Mouse (Mus musculus): ENCODE measurements at regions not wholly inside any gene's neighbourhood (a gene's known extent, or its start where the extent isn't known, plus 50 kb on each side); places are given as distances from the start of the nearest gene placed in this dataset.

DNA sequence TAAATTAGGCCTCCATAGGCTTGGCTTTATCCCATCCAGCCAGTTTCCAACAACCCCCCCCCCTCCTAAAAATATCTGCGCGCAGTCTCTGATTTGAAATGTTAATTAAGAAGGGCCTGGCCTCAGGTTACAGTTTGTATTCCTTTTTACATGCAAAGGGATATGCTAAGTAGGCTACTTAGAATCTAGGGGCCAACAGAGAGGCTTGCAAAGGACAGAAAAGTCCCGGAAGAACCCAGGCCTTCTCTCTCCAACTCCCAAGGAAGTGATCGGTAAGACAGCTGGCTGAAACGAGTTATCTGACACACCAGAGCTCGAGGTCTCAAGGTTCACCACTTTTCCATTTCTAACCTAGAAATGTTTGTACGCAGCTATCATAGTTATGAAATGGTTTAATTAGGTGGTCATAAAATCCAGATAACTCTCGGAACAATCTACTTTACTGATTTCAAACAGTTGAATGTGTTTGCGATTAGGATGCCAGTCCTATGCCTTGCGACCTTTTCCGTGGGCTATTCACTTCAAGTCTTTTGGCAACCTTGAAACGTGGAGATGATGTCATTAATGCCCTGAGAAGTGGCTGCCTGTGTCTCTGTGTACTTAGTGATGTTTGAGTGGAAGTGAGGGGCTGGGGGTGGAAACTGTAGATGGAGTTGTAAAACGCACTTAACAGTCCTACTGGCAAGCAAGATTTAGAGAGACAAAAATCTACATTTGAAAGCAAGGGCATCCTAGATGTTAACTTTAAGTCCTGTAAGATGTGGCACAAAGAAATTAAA, 1026.5 kb downstream of the Adgrl2 start:
- TF ChIP-seq CTCF (IDR thresholded peaks at IDR 0.05; ENCODE audit: control insufficient read depth, insufficient read depth, insufficient read length), result no peak
- no peak for TF ChIP-seq MAX (IDR thresholded peaks at IDR 0.05)
- TF ChIP-seq MYOD1 (IDR thresholded peaks at IDR 0.05; ENCODE audit: control insufficient read depth, insufficient read length, low read depth), result no peak
- no peak for TF ChIP-seq MYOG (IDR thresholded peaks at IDR 0.05; ENCODE audit: control insufficient read depth, extremely low read depth, insufficient read length)
